Mouse (Mus musculus): ENCODE measurements around the gene Arhgap17.

Gene Arhgap17

DNA sequence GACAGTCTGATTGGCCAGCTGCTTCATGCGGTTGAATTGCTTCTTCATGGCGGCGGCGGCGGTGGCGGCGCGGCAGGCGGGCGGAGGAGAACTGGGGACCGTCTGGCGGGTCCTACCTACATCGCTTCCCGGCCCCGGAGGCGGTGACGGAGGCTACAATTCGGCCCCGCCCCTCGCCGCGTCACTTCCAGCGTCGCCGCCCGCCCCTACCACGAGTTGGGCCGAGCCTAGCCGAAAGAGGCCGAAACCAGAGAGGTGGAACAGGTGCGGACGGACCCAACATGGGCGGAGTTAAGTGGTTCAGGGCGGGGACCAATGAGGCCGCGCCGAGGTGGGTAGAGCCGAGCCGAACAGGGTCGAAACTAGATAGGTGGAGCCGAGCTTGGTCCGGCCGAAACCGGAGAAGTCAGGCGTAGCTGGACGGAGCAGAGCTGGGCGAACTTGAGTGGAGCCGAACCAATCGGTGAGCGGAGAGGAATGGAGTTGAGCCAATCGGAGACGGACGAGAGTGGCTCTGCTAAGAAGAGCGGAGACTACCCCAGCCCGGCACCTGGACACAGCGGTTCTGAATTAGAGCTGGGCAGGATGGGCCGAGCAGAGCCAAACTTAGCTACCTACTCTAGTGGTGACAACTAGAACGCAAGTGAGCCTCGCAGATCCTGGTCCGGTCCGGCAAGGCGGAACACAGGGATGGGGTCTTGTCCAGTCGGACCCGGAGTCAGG, at the start of gene Arhgap17, which contains the start of gene Lcmt1:
Gene Arhgap17, minus strand, starts transcription at position 157 of the 723 bp plus-strand sequence.
Gene Lcmt1, plus strand, starts transcription at position 26 of the 723 bp plus-strand sequence.
- DNase-seq, result peak; percentile 99

DNA sequence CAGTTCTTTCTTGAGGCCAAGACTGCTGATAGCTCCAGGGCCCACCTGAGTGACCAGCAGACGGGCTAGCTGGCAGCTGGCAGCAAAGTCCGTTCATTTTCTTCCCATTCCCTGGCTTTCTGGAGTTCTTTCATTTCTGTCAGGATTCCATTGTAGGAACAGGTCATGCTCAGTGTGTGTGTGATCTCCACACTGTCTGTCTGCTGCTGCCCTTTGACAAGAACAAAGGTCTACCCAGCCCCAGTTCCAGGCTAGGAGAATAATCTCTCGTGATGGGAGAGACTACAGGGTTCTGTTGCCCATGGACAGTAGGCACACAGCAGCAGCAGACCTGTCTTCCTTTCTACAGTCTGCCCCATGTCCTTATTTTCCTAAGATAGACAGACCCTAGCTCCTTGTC, 47.9 kb upstream of the Arhgap17 start:
- DNase-seq, result peak; percentile 27 to 61

DNA sequence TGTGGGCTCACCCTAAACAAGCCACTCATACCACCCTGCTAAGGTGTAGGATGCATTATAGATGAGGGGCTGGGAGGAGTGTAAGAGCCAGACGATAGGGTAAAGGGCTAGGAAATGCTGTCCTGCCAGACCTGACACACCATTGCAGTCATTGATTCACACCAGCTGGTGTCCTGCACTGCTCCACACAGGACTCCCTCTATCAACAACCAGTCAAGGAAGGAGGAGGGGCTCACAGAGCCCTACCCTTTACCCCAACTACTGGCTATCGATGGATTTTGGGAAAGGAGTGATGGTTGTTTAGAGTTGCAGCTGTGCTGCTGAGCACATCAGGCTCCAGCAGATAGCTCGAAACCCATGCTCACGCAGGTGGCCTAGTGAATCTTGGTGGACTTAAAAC, 47.1 kb upstream of the Arhgap17 start:
- DNase-seq, result no peak

DNA sequence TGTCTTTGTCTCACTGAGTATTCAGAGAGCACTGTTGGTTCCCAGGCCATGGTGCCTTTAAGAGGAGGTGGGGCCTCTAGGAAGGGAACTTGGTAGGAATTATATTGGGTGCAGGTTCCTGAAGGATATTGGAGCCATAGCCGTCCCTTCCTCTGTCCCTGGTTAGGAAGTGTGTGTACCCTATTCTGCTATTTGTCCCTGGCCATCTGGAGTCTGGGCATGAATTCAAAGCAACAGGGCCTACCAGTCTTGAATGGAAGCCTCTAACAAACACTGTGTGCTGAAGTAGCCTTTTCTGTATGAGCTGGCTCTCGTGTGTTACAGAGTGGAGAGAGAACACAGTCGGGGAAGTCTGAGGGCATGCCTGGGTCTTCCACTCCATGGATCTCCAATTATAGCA, 42.4 kb upstream of the Arhgap17 start:
- DNase-seq, result no peak

DNA sequence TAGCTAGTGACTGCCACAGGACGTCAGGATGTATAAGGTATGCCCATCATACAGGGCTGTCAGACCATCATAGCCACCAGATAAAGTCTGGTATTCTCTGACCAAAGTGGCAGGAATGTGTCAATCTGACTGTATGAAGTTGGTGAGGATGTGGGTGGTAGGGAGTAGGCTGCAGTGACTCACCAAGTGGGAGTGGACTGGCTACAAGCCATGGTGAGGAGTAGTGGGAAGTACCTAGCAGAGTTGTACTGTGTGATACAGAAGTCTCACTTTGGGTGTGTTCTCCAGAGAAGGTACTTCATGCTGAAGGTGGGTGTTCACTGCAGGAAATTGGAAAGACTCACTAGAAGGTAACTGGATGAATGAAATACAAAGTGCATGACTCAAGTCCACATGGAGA, 41.4 kb upstream of the Arhgap17 start:
- DNase-seq, result no peak

DNA sequence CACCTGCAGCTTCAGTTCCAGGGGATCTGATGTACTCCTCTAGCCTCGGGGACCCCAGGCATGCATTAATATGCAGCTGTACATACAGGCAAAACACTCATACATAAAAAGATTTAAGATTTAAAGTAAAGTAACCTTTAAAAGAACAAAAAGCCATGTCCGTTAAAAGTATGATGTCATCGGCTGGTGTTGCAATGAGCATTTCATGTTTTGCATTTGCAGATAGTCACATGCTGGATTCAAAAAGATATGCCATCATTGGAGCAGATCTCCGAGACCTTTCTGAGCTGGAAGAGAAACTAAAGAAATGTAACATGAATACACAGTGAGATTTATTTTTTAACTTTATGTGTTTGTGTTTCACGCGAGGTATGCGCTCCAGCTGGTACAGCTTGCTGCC, 40.8 kb upstream of the Arhgap17 start:
- DNase-seq, result no peak

DNA sequence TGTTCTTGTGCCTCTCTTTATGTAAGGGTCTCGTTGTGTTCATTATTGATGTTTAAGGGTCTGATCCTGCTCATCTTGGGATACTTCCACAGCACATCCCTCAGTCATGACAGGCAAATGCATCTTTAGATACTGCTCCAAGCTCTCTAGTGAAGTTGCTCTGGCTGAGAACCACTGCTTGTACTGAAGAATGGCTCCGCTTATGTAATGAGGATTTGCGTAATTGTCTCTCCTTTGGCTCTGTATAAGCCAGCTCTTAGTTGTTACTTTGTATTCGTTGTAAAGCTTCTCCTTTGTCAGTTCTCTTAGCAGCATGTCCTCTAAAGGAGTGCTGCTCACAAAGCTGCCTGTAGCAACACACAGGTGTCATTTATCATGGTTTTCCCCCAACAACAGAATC, 37.3 kb upstream of the Arhgap17 start:
- no peak for DNase-seq

DNA sequence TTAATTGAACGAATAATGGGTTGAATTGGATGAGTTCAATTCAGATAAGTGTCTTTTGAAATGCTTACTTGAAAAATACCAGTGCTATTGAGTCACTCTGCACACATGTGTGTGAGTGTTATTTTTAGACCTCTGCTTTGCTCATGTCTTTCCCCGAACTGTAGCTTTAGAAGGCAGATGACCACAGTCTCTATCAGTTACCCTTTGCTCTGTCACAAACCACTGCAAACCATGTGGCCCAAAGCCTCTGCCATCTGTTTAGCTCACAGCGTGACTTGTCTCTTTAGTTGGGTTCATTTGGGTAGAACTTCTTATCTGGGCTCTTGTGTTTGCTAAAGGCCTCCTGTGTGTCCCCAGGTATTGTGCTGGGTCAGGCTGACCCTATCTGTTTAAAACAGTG, 35.9 kb upstream of the Arhgap17 start:
- DNase-seq, result no peak

DNA sequence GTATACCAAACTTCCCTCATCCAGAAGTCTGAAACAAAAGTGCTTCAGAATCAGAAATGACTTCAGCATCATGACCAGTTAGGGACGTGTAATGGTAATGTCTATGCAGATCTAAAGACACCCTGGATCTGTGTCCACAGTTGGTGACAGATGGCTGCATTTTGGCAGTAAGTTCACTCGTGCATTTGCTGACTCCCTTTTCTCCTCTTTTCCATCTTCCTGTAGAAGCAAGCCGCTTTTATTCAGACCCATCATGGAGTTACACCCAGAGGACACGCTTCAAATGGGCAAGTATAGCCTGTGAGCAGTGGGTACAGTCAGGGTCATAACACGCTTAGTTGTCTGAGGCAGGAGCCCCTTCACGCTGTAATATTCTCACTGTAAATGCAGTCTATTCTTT, 34.5 kb upstream of the Arhgap17 start:
- DNase-seq, result no peak

DNA sequence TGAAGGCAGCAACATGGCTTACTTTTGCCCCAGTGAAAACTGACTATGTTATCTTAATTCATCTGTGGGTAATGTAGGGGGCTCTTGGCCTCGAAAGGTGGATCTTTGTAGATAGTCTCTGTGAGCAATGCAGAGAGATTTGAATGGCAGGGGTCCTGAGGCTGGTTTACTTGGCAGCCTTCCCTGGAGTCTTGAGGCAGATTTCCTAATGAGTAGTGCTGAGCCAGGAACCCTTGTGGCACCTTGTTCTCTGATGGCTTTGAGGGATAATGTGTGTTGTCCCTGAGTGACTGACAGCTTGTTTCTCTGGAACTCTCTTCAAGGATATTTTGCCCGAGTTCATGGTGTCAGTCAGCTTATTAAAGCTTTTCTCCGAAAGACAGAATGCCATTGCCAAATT, 31.4 kb upstream of the Arhgap17 start:
- no peak for DNase-seq

DNA sequence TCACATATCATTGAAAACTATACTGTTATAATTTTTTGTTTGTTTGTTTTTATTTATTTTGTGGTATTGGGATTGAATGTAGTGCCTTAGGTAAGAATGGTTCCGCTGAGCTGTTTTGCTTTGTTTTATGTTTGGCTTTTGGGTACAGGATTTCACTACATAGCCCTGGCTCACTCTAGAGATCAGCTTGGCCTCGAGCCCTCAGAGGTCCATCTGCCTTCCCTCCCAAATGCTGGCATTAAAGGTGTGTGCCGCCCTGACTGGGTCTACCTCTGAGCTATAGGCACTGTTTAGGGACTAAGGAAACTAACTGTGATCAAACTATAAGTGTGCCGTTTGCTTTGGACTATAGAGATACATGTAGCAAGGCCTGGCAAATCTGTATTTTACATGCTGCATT, 29.6 kb upstream of the Arhgap17 start:
- DNase-seq, result no peak

DNA sequence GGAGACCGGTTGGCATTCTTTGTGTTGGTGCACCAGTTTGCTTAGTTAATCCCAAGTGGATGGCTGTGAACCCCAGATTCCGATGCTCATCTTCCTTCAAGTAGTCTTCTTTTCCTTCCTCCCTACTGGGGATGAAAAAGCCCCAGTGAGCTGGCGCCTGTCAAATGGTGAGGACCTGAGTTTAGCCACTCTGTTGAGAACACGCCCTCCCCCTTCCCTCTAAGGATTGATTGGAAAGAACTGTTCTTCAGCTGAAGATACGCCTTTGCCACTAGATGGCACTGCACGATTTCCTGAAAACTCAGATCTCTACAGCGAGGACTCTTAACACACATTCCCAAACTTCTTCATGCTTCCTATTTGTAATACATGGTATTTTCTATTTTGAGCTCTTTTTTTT, 29.1 kb upstream of the Arhgap17 start:
- peak; percentile 57 to 75 for DNase-seq

DNA sequence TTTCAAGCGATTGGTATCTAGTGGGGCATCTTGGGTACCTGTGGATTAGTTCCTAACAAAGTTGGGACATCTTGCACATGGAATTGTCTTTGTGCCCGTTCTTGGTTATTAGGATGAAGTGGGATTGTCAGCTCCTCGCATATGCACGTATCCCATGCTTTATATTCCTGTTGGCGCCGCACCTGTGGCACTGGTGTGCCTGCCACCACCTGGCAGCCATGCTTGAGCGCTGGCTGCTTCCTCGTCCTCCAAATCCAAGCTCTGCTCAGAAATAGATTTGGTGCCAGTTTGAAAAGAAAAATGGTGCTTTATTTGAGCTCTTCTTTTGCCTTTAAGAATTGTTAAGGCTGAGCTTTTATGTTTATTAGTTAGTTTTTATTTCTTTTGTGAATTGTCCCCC, 28.2 kb upstream of the Arhgap17 start:
- no peak for DNase-seq

DNA sequence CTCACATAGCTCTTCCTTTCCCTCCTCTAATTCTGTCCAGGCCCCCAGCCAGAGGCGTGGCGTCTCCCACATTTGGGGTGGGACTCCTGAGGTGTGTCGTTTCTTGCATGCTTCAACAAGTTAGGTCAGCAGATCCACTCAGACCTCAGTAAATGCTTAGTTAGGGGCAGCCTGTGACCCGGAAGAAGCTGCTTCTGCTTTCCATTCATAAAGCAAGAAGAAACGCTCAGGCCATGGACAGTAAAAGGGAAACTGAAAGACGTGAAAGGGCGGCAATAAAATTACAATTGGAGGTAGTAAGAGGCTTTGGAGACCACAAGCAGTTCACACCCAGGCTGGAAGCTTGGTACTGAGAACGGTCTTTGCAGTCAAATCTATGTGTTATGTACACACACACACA, 27.7 kb upstream of the Arhgap17 start:
- DNase-seq, result no peak

DNA sequence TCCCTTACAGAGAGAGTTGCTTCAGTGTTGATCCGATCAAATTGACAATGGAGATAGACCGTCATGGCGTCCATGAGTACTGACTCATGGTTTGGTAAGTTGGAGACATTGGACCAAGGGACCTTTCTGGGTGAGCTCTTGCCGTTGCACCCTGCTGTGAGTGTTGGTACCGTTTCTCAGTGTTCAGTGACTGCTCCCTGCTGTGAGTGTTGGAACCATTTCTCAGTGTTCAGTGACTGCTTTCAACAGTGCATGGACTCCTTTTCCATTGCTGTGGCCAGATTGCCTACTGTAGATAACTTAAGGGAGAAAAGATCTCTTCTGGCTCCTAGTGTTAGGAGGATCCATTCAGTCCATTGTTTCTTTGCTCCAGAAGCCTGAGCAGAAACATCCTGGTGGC, 27.2 kb upstream of the Arhgap17 start:
- no peak for DNase-seq

DNA sequence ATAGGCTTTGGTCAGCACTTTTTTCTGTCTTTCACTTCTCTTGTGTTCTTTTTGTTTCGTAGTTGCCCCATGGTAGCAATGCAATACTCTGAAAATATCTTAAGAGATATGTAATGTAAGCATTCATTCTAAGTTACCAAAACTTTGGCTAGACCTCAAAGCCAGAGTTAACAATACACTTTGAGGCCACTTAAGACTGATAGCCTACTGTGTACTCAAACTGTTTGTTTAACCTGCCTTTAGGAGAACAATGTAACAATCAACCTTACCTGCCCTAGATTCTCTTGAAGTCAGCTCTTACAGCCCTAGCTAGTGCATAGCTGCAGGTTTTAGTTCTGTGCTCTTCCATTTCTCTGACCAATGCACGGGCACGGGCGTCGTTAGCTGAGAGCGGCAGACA, 24.6 kb upstream of the Arhgap17 start:
- DNase-seq, result no peak

DNA sequence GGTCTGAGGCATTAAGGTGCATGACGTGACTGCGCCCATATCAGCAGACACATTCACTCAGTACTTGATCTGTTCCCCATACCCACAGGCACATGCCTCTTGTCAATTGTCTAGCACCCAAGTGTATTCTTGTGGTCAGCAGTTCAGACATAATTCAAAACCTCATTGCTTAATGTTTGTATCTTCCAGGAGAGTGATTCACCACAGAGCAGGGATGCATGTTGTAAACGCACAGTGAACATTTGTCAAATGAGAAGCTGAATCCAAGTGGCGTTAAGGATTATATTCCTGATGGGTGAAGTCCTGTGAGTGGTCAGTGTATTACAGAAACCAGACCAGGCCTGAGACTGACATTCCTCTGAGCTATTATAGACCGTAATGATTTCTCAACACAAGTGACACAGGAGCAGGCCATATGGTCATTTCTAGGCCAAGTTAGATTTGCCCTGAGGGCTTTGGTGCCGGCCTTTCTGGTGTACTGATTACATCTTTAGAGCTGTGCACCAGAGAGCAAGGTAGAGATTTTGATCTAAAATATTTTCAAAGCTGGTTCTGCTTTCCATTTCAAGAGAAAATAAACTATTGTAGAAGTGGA, 20.1 kb upstream of the Arhgap17 start:
- DNase-seq, result no peak

DNA sequence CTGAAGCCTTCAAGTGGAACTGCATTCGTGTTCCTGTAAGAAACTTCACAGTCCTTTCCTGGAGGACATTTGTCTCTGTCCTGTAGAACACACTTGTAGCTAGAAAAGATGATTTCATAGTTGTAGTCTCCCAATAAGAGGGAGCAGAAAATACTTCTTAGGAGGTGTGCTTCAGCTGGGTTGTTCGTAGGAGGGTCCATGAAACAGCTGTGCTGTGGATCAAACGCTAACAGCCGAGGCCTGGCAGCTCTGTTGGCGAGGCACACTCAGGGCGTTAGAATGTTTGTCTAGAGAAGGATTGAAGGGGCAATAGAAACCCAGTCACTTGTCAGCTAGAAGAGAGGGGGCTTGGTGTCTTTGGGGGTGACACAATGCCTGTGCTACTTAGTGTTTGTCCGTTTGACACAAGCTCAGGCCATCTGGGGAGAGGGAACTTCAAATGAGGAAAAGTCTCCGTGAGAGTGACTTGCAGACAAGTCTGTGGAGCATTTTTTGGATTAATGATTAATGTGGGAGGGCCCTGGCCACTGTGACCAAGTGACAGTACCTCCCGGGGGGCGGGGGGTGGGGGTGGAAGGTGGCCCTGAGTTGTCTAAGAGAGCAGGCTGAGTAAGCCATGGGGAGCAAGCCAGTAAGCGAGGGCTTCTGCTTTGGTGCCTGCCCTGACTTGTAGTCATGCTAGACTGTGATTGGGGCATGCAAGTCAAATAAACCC, 16.1 kb upstream of the Arhgap17 start:
- DNase-seq, result peak; percentile 53 to 74

DNA sequence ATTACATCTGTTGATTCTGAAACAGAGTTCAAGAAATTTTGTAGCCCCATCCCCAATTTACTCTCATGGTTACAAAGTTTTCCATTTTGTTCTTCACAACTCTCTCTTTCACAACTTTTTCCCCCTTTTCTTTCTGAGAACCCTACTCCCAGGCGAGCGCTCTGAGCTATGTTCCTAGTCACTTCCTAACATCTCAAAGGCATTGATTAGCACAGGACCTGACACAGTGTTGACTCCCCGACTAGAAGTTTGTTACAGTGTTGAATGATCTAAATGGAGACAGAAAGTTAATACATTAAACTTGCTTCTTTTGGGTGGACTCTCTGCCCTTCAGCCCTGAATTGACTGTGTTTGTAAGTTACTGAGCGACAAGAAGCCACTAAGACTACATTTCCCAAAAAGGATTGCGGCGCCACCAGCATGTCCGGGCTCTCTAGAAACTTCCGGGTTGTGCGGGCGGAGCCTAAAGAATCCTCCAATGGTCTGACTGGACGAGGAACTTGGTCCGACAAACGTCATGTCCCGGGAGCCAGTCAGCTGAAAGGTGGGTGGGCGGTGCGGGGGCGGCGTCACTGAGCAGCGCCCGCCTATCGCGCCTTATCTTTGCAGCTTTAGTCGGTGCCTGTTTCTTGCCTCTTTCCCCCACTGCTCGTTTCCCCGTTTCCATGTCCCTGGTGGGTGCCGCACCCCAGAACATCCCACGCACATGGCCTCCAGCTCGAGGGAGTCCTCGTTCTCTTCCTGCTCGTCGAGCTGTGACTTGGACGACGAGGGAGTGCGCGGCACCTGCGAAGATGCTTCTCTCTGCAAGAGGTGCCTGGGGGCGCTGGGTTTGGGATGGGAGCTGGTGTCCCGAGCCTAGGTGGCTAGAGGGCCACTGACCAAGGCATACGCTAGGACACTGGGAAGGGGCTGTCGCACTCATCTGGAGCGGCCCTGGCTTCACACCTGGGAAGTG, 8.0 kb upstream of the Arhgap17 start:
- peak; percentile 96 to 99 for DNase-seq

DNA sequence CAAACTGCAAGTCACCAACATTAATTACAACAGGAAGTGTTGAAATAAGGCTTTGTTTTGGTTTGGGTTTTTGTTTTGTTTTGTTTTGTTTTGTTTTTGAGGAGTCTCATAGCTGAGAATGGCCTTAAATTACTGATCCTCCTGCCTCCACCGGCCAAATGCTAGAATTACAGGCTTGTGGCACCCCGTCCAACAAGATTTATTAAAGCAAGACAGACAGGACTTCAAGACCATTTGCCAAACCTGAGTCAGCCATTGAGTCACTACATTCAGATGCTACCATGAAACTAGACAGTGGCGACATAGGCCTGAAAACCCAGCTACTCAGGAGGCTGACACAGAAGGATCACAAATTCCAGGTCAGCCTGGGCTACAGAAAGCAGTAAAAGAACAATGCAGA, 1.8 kb upstream of the Arhgap17 start:
- DNase-seq, result peak in 1 of 2 experiments; percentile 46

DNA sequence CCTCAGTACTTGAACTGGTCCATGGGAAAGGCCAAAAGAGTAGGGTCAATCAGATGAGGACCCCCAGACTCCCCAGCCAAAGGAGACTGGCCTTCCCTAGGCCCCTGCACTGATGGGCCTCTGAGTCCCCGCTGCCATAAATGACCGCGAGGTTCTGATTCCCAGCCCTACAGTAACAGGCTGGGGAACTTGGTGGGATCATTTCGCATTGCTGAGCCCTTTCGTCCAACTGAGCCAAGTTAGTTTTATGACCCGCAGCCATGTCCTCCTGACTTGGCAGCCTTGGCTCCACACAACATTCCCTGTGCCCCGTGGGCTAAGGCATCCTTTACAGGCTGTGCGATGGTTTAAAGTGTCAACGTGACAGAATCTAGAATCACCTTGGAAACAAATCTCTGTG, 985 bp upstream of the Arhgap17 start:
- no peak for DNase-seq

DNA sequence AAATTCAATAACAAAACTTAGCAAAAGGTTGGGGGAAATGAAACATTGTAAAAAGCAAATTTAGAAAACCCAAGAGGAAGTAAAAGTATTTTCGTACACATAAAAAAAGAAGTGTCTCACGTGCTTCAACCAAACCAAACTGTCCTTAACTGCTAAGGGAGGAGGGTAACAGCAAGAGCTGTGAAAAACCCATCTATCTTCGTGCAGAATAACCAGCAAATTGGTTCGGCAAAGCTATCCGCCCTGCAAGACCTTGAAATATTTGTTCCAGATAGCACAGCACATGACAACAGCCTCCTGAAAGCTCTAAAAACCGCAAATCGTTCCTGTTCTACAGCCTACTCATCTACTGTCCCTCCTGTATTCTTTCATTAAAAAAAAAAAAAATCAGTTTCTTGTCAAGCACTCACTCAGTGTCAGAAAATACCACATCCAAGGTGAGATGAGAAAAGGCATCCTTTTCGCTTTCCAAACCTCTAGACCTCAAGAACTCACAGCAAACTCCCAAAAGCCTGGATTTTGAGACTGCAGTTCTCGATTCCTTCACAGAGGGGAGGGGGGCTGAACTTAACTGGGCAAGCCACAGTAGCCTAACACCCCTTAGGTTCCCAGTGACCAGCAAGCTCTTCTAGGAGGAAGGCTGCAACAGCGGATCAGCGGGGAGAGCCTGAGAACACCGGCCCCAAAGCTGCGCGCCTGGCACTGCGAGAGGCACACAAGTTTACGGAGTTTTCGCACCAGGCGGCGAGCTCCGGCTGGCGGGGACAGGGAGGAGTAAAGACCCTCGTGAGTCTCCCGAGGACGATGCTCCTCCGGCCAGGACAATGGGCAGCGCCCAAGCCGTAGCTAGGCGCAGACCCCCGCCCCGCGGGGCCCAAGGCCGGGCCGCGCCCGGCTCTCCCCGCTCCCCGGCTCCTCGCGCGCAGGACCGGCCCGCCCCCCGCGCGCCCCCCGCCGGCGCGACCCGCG, 653 bp downstream of the Arhgap17 start:
- peak; percentile 54 to 72 for DNase-seq

Data from kidney, postnatal 25 days (tissue).